Mouse (Mus musculus) T-helper 2 cell (primary cell): ENCODE measurements at regions not wholly inside any gene's neighbourhood (a gene's known extent, or its start where the extent isn't known, plus 50 kb on each side); places are given as distances from the start of the nearest gene placed in this dataset.
"Not testable (repeated sequence)": the region's sequence is repeated elsewhere in the genome, so short reads cannot be mapped to it uniquely, and the experiment has no call there.

Experiments
- in situ Hi-C: fragments of 300-600 bp; cut with MboI, MseI; formaldehyde crosslinking; loops from one replicate; pipeline ENCODE4 v1.15.1; 2025; ENCODE audit warnings: high pct_unique_total_duplicates

DNA sequence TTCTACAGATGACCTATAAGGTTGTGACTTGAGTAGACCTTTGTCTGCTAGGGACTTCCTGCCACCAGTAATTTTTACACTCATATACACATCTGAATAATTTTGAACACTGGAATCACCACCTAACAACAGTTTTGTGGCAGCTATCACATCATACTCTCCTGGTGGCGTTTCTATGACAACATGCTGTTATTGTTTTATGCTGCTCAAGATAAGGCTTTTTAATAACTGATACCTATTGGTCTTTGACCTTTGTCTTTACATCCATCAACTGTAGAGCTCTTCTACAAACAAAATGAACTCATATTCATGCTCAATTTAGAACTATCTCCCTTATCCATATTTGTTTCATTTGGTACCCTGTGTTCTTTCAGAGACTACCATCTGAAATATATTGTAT is 556.0 kb downstream of the Nyap2 start:
- in situ Hi-C loops: no loop called here

DNA sequence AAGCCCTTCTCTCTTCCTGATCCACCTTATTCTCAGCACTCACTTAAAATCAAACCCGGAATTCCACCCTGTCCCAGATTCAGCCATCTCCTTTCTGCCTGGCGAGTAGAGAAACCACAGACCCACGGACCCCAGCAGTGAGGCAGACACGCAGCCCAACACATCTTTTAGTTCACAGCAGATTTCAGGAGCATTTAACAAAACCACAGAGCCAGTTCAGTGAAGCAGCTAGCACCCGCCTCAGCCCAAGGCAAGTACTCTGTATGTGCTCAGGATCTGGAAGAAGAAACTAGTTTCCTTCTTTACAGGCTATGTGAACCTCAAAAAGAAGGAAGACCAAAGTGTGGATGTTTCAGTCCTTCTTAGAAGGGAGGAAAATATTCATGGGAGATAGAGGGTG is 560.6 kb downstream of the Nyap2 start:
- in situ Hi-C loops: no loop called here

DNA sequence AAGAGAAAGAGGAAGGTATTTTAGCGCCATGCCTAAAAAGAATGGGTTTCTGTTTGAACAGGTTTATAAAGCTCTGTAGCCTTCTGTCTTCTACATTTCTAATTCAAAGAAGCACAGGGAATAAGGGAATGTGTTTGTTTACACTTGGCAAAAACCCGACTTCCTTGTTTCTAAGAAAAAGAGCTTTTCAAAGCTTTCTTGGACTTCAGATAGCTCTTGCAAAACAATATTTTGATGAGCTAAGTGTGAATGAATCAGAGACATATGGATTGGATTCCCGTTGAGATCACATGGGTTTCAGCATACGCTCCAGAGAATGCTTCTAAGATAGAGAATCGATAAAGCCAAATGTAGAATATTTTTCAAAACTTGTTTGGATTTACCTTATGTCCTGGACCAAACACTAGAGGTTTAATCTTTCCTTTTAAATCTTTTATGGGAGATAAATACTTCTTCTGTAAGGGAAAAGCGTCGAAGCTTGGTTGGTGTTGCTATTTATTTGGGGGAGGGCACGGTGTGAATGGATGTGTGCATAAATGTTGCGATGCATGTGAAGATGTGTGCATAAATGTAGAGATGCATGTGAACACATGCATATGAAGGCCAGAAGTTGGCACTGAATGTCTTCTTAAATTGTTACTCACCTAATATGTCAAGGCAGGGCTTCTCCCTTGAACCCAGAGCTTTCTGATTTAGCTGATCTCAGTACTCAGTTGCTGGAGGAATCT is 576.4 kb downstream of the Nyap2 start:
- in situ Hi-C loops: no loop called here

DNA sequence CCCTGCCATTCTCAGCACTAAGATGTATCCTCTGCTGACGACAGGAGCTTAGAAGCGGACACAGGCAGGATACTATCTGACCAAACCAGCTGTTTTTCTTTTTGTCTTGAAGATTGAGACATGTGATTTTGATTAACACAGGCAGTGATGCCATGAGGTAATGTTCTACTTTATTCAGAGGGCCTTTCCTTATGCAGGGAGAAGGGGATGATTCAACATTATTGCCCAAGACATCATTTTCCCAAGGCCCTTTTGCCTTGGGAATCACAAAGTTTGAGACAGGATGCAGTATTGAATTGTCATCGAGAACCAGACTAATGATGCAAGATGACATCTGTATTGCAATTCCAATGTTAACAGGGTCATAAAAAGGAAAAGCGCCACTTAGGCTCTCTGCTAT is 571.7 kb upstream of the Gm9747 start:
- in situ Hi-C loops: no loop called here

DNA sequence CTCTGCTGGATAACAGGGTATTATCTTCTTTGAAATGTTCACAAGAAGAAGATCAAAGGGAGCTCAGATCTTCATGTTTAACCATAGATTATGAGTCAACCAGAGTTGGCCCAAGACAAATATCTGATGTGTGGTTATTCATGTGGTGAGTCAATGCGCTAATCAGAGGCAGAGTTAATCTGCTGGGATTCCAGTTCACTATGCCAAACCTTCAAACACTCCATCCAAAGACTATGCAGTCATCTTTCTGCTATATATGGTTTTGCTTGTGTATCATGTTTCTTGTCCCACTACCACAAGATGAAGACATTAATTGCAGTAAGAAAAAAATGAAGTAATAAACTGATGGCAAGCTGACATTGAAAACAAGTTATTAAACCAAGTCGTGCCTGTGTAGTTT is 561.8 kb upstream of the Gm9747 start:
- in situ Hi-C loops: no loop called here

- in situ Hi-C loops: no loop called here
Measured at GRCm38 (mm10) chr1:81671725-81672124, 561.2 kb upstream of the Gm9747 start.

- in situ Hi-C loops: no loop called here
Measured at GRCm38 (mm10) chr1:81675576-81676342, 557.2 kb upstream of the Gm9747 start.

DNA sequence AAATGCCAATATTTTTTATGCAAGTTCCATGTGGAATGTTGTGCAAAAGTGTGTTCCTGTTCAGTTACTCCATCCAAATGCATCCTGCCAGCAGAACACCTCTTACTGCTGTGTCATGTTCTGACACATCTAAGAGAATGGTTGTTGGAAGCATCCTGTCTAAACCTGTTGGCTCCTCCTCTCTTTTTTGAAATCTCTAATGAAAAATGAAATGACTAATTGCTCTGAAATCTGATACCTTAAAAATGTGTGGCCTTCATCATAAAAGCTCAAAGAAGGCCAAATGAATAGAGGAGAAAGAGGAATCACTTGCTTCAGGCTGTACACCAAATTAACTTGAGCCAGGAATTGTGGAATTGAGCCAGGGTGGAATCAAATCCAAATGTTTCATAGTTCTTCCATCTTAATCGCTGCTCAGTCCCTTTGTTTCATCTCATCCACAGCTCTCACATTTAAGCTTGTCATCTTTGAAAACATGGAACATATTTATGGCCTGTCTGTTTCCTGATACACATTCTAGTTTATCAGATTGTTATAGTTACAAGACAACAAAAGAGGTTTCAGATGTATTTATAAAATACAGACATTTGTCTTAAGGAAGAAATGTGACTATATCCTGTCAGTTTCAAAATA is 555.0 kb upstream of the Gm9747 start:
- in situ Hi-C loops: no loop called here

- in situ Hi-C loops: no loop called here
Measured at GRCm38 (mm10) chr1:81696129-81696528, 536.8 kb upstream of the Gm9747 start.

GRCm38 (mm10) chr1:81709169-81709568 is 523.7 kb upstream of the Gm9747 start:
- in situ Hi-C loops: no loop called here

GRCm38 (mm10) chr1:81717091-81717490 is 515.8 kb upstream of the Gm9747 start:
- in situ Hi-C loops: no loop called here

DNA sequence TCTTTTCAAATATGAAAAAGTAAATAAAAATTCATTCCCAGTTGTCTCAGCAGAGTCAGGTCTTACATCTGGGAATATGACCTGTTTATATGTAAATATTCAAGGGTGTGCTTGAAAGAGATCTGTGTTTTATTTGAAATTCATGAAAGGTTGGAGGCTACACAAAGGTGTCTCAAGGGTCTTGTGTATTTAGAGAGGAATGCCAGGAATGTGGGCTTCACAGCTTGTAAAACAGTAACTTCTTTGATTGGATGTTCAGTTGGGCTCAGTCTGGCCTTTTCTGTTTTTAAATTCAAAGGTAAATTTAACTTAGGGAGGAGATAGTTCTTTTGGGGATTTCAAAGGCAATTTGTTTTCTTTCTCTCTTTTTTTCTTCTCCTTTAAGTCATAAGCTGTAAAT is 514.7 kb upstream of the Gm9747 start:
- in situ Hi-C loops: no loop called here

DNA sequence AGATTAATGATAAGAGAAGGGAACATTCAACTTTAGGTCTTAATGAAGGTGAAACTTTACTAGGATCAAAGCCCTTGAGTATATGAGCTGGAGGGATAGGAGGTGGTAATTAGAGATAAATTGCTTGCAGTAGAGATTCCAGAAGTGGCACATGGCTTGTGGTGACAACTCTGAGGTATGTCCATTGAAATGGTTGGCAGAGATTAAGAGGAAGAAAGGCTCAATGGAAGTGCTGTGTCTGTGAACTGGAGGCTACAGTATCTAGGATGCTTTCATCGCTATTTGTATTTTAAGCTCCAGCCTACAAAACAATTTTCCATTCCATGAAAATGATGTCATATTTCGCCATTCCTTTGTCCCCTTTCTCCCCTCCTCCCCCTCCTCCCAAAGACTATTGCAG is 508.1 kb upstream of the Gm9747 start:
- in situ Hi-C loops: no loop called here

DNA sequence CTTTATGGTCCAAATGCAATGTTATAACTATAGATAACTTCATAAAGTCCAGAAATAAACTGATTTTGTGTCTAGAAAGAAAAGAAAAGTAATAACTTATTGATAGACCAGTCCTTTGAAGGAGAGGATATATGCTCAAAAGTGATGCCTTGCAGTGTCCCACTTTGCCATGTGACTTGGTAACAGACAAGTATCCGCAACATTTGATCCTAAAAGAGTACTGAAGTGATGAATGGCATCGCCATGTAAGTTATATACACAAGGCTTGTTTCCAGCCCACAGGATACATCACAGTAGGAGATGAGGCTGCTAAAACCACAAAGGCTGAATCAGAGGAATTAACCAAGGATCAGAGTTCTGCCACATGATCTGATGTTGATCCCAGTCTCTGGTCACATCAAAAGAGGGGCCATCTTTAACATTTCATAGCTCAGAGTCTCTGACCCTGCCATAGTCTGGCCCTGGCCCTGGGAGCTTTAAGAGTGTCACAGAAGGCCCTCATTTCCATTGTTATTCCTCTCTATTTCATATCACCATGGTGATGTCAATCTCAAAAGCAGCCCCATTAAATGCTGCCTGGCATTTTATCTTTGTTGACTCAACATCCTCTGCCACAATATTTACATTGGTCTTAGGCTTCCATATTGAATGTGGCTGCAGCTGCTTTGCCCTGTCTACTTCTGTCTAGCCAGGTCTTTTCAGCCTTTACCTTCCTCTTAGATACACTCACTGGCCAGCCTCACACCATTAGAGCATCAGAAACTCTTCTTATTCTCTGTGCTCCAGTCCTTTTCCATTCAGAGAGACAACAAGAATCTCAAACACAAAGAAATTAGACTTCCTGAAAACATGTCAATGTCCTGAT is 506.4 kb upstream of the Gm9747 start:
- in situ Hi-C loops: no loop called here

- in situ Hi-C loops: no loop called here
Measured at GRCm38 (mm10) chr1:81737111-81737833, 495.6 kb upstream of the Gm9747 start.

DNA sequence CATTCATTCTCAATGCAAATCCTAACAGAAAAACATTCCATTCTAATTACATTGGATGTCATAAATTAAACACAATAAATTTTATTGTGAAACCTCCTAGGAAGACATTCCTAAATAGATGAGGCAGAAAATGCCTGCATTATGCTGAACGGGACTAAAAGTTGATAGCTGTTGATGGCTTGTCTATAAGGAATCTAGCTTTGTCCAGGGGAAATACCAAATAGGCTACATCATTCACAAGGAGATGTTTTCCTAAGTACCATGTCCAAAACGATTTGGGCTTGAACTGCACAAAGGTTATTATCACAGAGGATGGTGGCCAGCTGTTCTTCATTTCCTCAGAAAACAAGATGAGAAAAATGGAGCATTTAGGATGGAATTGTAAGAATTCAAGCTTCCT is 494.5 kb upstream of the Gm9747 start:
- in situ Hi-C loops: no loop called here

- in situ Hi-C loops: no loop called here
Measured at GRCm38 (mm10) chr1:81739392-81739791, 493.5 kb upstream of the Gm9747 start.

- in situ Hi-C loops: no loop called here
Measured at GRCm38 (mm10) chr1:81739981-81740380, 492.9 kb upstream of the Gm9747 start.

GRCm38 (mm10) chr1:81741882-81742281 is 491.0 kb upstream of the Gm9747 start:
- in situ Hi-C loops: not testable (repeated sequence)

DNA sequence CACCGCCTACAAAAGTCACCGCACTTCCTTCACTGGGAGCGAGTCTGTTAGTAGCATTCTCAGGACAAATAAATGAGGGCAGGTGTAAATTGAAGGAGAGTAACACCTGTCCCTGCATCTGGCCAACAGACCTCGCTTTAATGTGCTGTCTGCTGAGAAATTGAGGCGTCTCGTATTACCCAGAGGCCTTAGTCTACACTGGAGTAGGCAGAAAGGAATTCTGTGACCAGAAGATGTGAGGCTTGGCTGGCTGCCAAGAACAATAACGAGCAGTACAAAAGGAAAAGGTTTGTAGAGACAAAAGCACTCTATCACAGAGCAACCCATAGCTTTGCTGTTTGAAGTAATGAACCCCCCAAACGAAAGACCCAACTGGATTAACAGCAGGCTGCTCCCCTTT is 488.4 kb upstream of the Gm9747 start:
- in situ Hi-C loops: no loop called here
